Mouse (Mus musculus): ENCODE measurements around the gene Ppp1r12b. TPM values are rescaled to one million over a fixed set of nuclear protein-coding genes. Genes with fewer than 3 reads are reported as not detected.

Gene Ppp1r12b
- total and polyA plus RNA-seq, 2 experiments, result 2.2 to 5.0 TPM

GRCm38 (mm10) chr1:134741946-134742661 lies 213.6 kb downstream of the Ppp1r12b start:
- H3K36me3 ChIP-seq (ENCODE audit: control insufficient read depth, insufficient read depth, low read length), result no peaks in the 10 kb centered on the region
- H3K27ac ChIP-seq (replicated peaks; ENCODE audit: insufficient read depth, low read depth, low read length), result no peak overlapping the region
- no peaks in the 10 kb centered on the region for H3K79me2 ChIP-seq (ENCODE audit: control insufficient read depth, insufficient read depth, low read length)
- TF ChIP-seq POLR2A (IDR thresholded peaks at IDR 0.05; ENCODE audit: extremely low read depth, insufficient read depth, low read length) (no peak), CTCF (IDR thresholded peaks at IDR 0.05; ENCODE audit: low read depth, low read length) (no peak)
- no peaks in the 10 kb centered on the region for H3K4me1 ChIP-seq (ENCODE audit: control insufficient read depth, insufficient read depth, low read length)
- H3K4me3 ChIP-seq (ENCODE audit: insufficient read depth, low read depth, low read length), result no peak overlapping the region
- DNase-seq (ENCODE audit: extremely low read depth, low read depth, low spot score), result no peak
- WGBS, result 77% methylated on average over 7 of the region's 7 CpGs
- no peaks in the 10 kb centered on the region for H3K27me3 ChIP-seq (ENCODE audit: control insufficient read depth, insufficient read depth, low read length)
- no peak overlapping the region for H3K9ac ChIP-seq (ENCODE audit: low read depth, low read length)

- Histone ChIP-seq H3K79me2 (ENCODE audit: control insufficient read depth, insufficient read depth, low read length) (no peaks in the 10 kb centered on the region), H3K4me1 (ENCODE audit: control insufficient read depth, insufficient read depth, low read length) (no peaks in the 10 kb centered on the region), H3K27me3 (ENCODE audit: control insufficient read depth, insufficient read depth, low read length) (no peaks in the 10 kb centered on the region), H3K9ac (ENCODE audit: low read depth, low read length) (no peak overlapping the region), H3K4me3 (ENCODE audit: insufficient read depth, low read depth, low read length) (no peak overlapping the region), H3K27ac (replicated peaks; ENCODE audit: insufficient read depth, low read depth, low read length) (no peak overlapping the region), H3K36me3 (ENCODE audit: control insufficient read depth, insufficient read depth, low read length) (no peaks in the 10 kb centered on the region)
- DNase-seq (ENCODE audit: extremely low read depth, low read depth, low spot score), result no peak
- 81% methylated on average over 6 of the region's 6 CpGs for WGBS
- no peak for TF ChIP-seq POLR2A (IDR thresholded peaks at IDR 0.05; ENCODE audit: extremely low read depth, insufficient read depth, low read length)
- TF ChIP-seq CTCF (IDR thresholded peaks at IDR 0.05; ENCODE audit: low read depth, low read length), result no peak
Observed at GRCm38 (mm10) chr1:134741433-134741832, 214.3 kb downstream of the Ppp1r12b start.

- Histone ChIP-seq H3K9ac (ENCODE audit: low read depth, low read length) (no peak overlapping the region), H3K4me1 (ENCODE audit: control insufficient read depth, insufficient read depth, low read length) (no peaks in the 10 kb centered on the region), H3K27ac (replicated peaks; ENCODE audit: insufficient read depth, low read depth, low read length) (no peak overlapping the region), H3K36me3 (ENCODE audit: control insufficient read depth, insufficient read depth, low read length) (no peaks in the 10 kb centered on the region), H3K79me2 (ENCODE audit: control insufficient read depth, insufficient read depth, low read length) (no peaks in the 10 kb centered on the region), H3K27me3 (ENCODE audit: control insufficient read depth, insufficient read depth, low read length) (no peaks in the 10 kb centered on the region), H3K4me3 (ENCODE audit: insufficient read depth, low read depth, low read length) (no peak overlapping the region)
- DNase-seq (ENCODE audit: extremely low read depth, low read depth, low spot score), result no peak
- 63% methylated on average over 9 of the region's 9 CpGs for WGBS
- TF ChIP-seq CTCF (IDR thresholded peaks at IDR 0.05; ENCODE audit: low read depth, low read length) (no peak), POLR2A (IDR thresholded peaks at IDR 0.05; ENCODE audit: extremely low read depth, insufficient read depth, low read length) (no peak)
Observed at GRCm38 (mm10) chr1:134737463-134737862, 218.3 kb downstream of the Ppp1r12b start.

GRCm38 (mm10) chr1:134733659-134734058 lies 222.1 kb downstream of the Ppp1r12b start:
- TF ChIP-seq POLR2A (IDR thresholded peaks at IDR 0.05; ENCODE audit: extremely low read depth, insufficient read depth, low read length), result no peak
- no peak for TF ChIP-seq CTCF (IDR thresholded peaks at IDR 0.05; ENCODE audit: low read depth, low read length)
- Histone ChIP-seq H3K4me3 (ENCODE audit: insufficient read depth, low read depth, low read length) (no peak overlapping the region), H3K36me3 (ENCODE audit: control insufficient read depth, insufficient read depth, low read length) (no peaks in the 10 kb centered on the region), H3K27ac (replicated peaks; ENCODE audit: insufficient read depth, low read depth, low read length) (no peak overlapping the region), H3K4me1 (ENCODE audit: control insufficient read depth, insufficient read depth, low read length) (no peaks in the 10 kb centered on the region), H3K79me2 (ENCODE audit: control insufficient read depth, insufficient read depth, low read length) (no peaks in the 10 kb centered on the region), H3K27me3 (ENCODE audit: control insufficient read depth, insufficient read depth, low read length) (no peaks in the 10 kb centered on the region), H3K9ac (ENCODE audit: low read depth, low read length) (no peak overlapping the region)
- no peak for DNase-seq (ENCODE audit: extremely low read depth, low read depth, low spot score)
- WGBS, result 83% methylated on average over 5 of the region's 5 CpGs

GRCm38 (mm10) chr1:134727256-134727655 lies 228.5 kb downstream of the Ppp1r12b start:
- Histone ChIP-seq H3K4me1 (ENCODE audit: control insufficient read depth, insufficient read depth, low read length) (no peaks in the 10 kb centered on the region), H3K36me3 (ENCODE audit: control insufficient read depth, insufficient read depth, low read length) (no peaks in the 10 kb centered on the region), H3K27me3 (ENCODE audit: control insufficient read depth, insufficient read depth, low read length) (0 out of 2 replicates have a peak, but pooled peaks cover 3% of the 10 kb centered on the region), H3K4me3 (ENCODE audit: insufficient read depth, low read depth, low read length) (no peak overlapping the region), H3K9ac (ENCODE audit: low read depth, low read length) (no peak overlapping the region), H3K27ac (replicated peaks; ENCODE audit: insufficient read depth, low read depth, low read length) (no peak overlapping the region), H3K79me2 (ENCODE audit: control insufficient read depth, insufficient read depth, low read length) (no peaks in the 10 kb centered on the region)
- no peak for TF ChIP-seq POLR2A (IDR thresholded peaks at IDR 0.05; ENCODE audit: extremely low read depth, insufficient read depth, low read length)
- TF ChIP-seq CTCF (IDR thresholded peaks at IDR 0.05; ENCODE audit: low read depth, low read length), result no peak
- WGBS, result 30% methylated on average over 8 of the region's 8 CpGs
- no peak for DNase-seq (ENCODE audit: extremely low read depth, low read depth, low spot score)

- TF ChIP-seq POLR2A (IDR thresholded peaks at IDR 0.05; ENCODE audit: extremely low read depth, insufficient read depth, low read length) (no peak), CTCF (IDR thresholded peaks at IDR 0.05; ENCODE audit: low read depth, low read length) (no peak)
- Histone ChIP-seq H3K27ac (replicated peaks; ENCODE audit: insufficient read depth, low read depth, low read length) (no peak overlapping the region), H3K4me1 (ENCODE audit: control insufficient read depth, insufficient read depth, low read length) (no peaks in the 10 kb centered on the region), H3K79me2 (ENCODE audit: control insufficient read depth, insufficient read depth, low read length) (no peaks in the 10 kb centered on the region), H3K36me3 (ENCODE audit: control insufficient read depth, insufficient read depth, low read length) (no peaks in the 10 kb centered on the region), H3K9ac (ENCODE audit: low read depth, low read length) (no peak overlapping the region), H3K4me3 (ENCODE audit: insufficient read depth, low read depth, low read length) (no peak overlapping the region), H3K27me3 (ENCODE audit: control insufficient read depth, insufficient read depth, low read length) (0 out of 2 replicates have a peak, but pooled peaks cover 3% of the 10 kb centered on the region)
- no peak for DNase-seq (ENCODE audit: extremely low read depth, low read depth, low spot score)
- 94% methylated on average over 7 of the region's 7 CpGs for WGBS
Observed at GRCm38 (mm10) chr1:134726480-134726879, 229.3 kb downstream of the Ppp1r12b start.

All from liver, adult 2 months (tissue).